Mouse (Mus musculus) T-helper 1 cell (primary cell): Measurements from ENCODE around the gene Ppp5c.

Source experiments
- in situ Hi-C: fragments of 300-600 bp; cut with MboI, MseI; formaldehyde crosslinking; loops from one replicate; pipeline ENCODE4 v1.15.1; 2025; ENCODE audit warnings: high pct_unique_total_duplicates

The Ppp5c gene

GRCm38 (mm10) chr7:17017036-17017435 lies 10.7 kb downstream of the Ppp5c start:
- in situ Hi-C loops, result no loop called here

GRCm38 (mm10) chr7:17015381-17015780 lies 12.3 kb downstream of the Ppp5c start:
- in situ Hi-C loops, result no loop called here

GRCm38 (mm10) chr7:17011909-17012590 lies 15.7 kb downstream of the Ppp5c start:
- in situ Hi-C loops, result no loop called here

- in situ Hi-C loops, result no loop called here
Measured at GRCm38 (mm10) chr7:17010010-17010347, 17.7 kb downstream of the Ppp5c start.

GRCm38 (mm10) chr7:17009326-17010009 lies 18.3 kb downstream of the Ppp5c start:
- in situ Hi-C loops, result no loop called here

- in situ Hi-C loops, result no loop called here
Measured at GRCm38 (mm10) chr7:17007300-17007699, 20.4 kb downstream of the Ppp5c start.

- in situ Hi-C loops, result no loop called here
Measured at GRCm38 (mm10) chr7:17004716-17005115, 23.0 kb downstream of the Ppp5c start.

GRCm38 (mm10) chr7:17003230-17003960 lies 24.3 kb downstream of the Ppp5c start:
- in situ Hi-C loops, result no loop called here

- in situ Hi-C loops, result no loop called here
Measured at GRCm38 (mm10) chr7:17002375-17003195, 25.1 kb downstream of the Ppp5c start.

GRCm38 (mm10) chr7:16999650-17000049 lies 28.1 kb downstream of the Ppp5c start:
- in situ Hi-C loops, result loop anchor here (5.0 kb wide), 1 partner anchor 47 kb away; no protein-coding TSS in a partner anchor

GRCm38 (mm10) chr7:16999233-16999632 lies 28.5 kb downstream of the Ppp5c start:
- in situ Hi-C loops, result loop anchor here (5.0 kb wide), 1 partner anchor 47 kb away; no protein-coding TSS in a partner anchor

GRCm38 (mm10) chr7:16995345-16995744 lies 32.4 kb downstream of the Ppp5c start:
- in situ Hi-C loops, result loop anchor here (5.0 kb wide), 1 partner anchor 43 kb away; no protein-coding TSS in a partner anchor

- in situ Hi-C loops, result no loop called here
Measured at GRCm38 (mm10) chr7:16994400-16994799, 33.3 kb downstream of the Ppp5c start.

- in situ Hi-C loops, result no loop called here
Measured at GRCm38 (mm10) chr7:16993651-16994399, 33.9 kb downstream of the Ppp5c start.

GRCm38 (mm10) chr7:16992451-16992807 lies 35.3 kb downstream of the Ppp5c start, which contains the start of gene Ccdc8:
Gene Ccdc8 (plus strand): TSS chr7:16992708.
- in situ Hi-C loops, result no loop called here

- in situ Hi-C loops, result no loop called here
Measured at GRCm38 (mm10) chr7:16991681-16992450, 35.9 kb downstream of the Ppp5c start.

- in situ Hi-C loops, result no loop called here
Measured at GRCm38 (mm10) chr7:16990006-16990744, 37.5 kb downstream of the Ppp5c start.

GRCm38 (mm10) chr7:16988405-16988804 lies 39.3 kb downstream of the Ppp5c start:
- in situ Hi-C loops, result no loop called here

- in situ Hi-C loops, result no loop called here
Measured at GRCm38 (mm10) chr7:16987541-16988149, 40.1 kb downstream of the Ppp5c start.
